ENCODE assay signal across 16 mouse cellular contexts in genomic region chr4:101135013-101135412, GRCm38 (mm10).
DNase-seq lines count a peak whose midpoint lies in the region; ATAC-seq and TF ChIP-seq lines count a peak whose summit lies in the region.
"Had no signal": no experiment of that assay in that cellular context is flagged by ENCODE, and none has a peak within 500 bp of the region (broad histone marks: within the 10 kb centered on the region; RNA-seq: fewer than 3 reads in every experiment).

No protein-coding gene starts in this region.

- DNase-seq in forebrain, embryonic 10.5 days (ENCODE audit: extremely low spot score, low spot score), result no peak
- DNase-seq in hindbrain, postnatal 0 days (ENCODE audit: low spot score), result peak; percentile 20
- DNase-seq in neural tube, embryonic 10.5 days (ENCODE audit: extremely low spot score, low spot score), result no peak
- DNase-seq in layer of hippocampus, adult 2 months (ENCODE audit: low spot score in 2 of 2), result no peak
- DNase-seq: adrenal gland, postnatal 10 days; cerebellum, adult 18-20 months; cerebellum, adult 9-11 months; cerebellum, postnatal 36 days; gastrocnemius, postnatal 36 days; heart, adult 11 months; heart, postnatal 10 days had no signal

- WGBS in forebrain, embryonic 13.5 days, result 89% methylated on average over 8 of the region's 8 CpGs
- 92% methylated on average over 8 of the region's 8 CpGs for WGBS in forebrain, embryonic 10.5 days
- WGBS in hindbrain, postnatal 0 days, result 63% methylated on average over 8 of the region's 8 CpGs
- 82% methylated on average over 8 of the region's 8 CpGs for WGBS in hindbrain, embryonic 13.5 days
- 79% methylated on average over 8 of the region's 8 CpGs for WGBS in neural tube, embryonic 13.5 days

- ATAC-seq in forebrain, embryonic 13.5 days, result peak; percentile 43; the same call in 1 of the 2 replicates
- 0 out of 2 replicates have a peak, but pooled peaks have one; percentile 49 for ATAC-seq in hindbrain, postnatal 0 days
- ATAC-seq in hindbrain, embryonic 13.5 days (ENCODE audit: low FRiP score), result no peak
- ATAC-seq in neural tube, embryonic 13.5 days (ENCODE audit: low read depth), result 0 out of 2 replicates have a peak, but pooled peaks have one; percentile 27

- H3K9me3 ChIP-seq in forebrain, embryonic 13.5 days (replicated peaks), result no peaks in the 10 kb centered on the region
- no peaks in the 10 kb centered on the region for H3K9me3 ChIP-seq in forebrain, embryonic 10.5 days
- H3K9me3 ChIP-seq in hindbrain, postnatal 0 days (ENCODE audit: low read length), result no peaks in the 10 kb centered on the region
- no peaks in the 10 kb centered on the region for H3K9me3 ChIP-seq in hindbrain, embryonic 13.5 days
- H3K9me3 ChIP-seq in neural tube, embryonic 13.5 days, result no peaks in the 10 kb centered on the region
- H3K9me3 ChIP-seq: forebrain, embryonic 12.5 days; hindbrain, embryonic 15.5 days had no signal

- H3K4me2 ChIP-seq in forebrain, embryonic 13.5 days, result no peak overlapping the region
- H3K4me2 ChIP-seq in hindbrain, postnatal 0 days (ENCODE audit: low read depth, low read length), result no peak overlapping the region
- H3K4me2 ChIP-seq in hindbrain, embryonic 13.5 days, result no peak overlapping the region
- no peak overlapping the region for H3K4me2 ChIP-seq in neural tube, embryonic 13.5 days
- H3K4me2 ChIP-seq: forebrain, embryonic 12.5 days; hindbrain, embryonic 15.5 days had no signal

- no peak overlapping the region for H3K4me3 ChIP-seq in forebrain, embryonic 13.5 days
- H3K4me3 ChIP-seq in forebrain, embryonic 10.5 days, result no peak overlapping the region
- no peak overlapping the region for H3K4me3 ChIP-seq in hindbrain, postnatal 0 days (ENCODE audit: low read length)
- H3K4me3 ChIP-seq in hindbrain, embryonic 13.5 days, result no peak overlapping the region
- H3K4me3 ChIP-seq in neural tube, embryonic 13.5 days, result no peak overlapping the region
- no peak overlapping the region for H3K4me3 ChIP-seq in layer of hippocampus, adult 2 months
- H3K4me3 ChIP-seq: forebrain, embryonic 12.5 days; hindbrain, embryonic 15.5 days had no signal

- H3K27me3 ChIP-seq in forebrain, embryonic 13.5 days, result no peaks in the 10 kb centered on the region
- no peaks in the 10 kb centered on the region for H3K27me3 ChIP-seq in forebrain, embryonic 10.5 days (ENCODE audit: poor library complexity, severe bottlenecking)
- H3K27me3 ChIP-seq in hindbrain, postnatal 0 days (ENCODE audit: insufficient read depth, low read length), result no peaks in the 10 kb centered on the region
- H3K27me3 ChIP-seq in hindbrain, embryonic 13.5 days, result no peaks in the 10 kb centered on the region
- no peaks in the 10 kb centered on the region for H3K27me3 ChIP-seq in neural tube, embryonic 13.5 days
- H3K27me3 ChIP-seq: forebrain, embryonic 12.5 days; hindbrain, embryonic 15.5 days had no signal

- H3K4me1 ChIP-seq in forebrain, embryonic 13.5 days, result no peaks in the 10 kb centered on the region
- H3K4me1 ChIP-seq in forebrain, embryonic 10.5 days, result no peaks in the 10 kb centered on the region
- no peaks in the 10 kb centered on the region for H3K4me1 ChIP-seq in hindbrain, postnatal 0 days (ENCODE audit: insufficient read depth, low read length)
- peaks cover 3% of the 10 kb centered on the region; the same call in 1 of the 2 replicates for H3K4me1 ChIP-seq in hindbrain, embryonic 13.5 days (replicated peaks)
- H3K4me1 ChIP-seq in neural tube, embryonic 13.5 days (replicated peaks), result 0 out of 2 replicates have a peak, but pooled peaks cover 4% of the 10 kb centered on the region
- H3K4me1 ChIP-seq: forebrain, embryonic 12.5 days; hindbrain, embryonic 15.5 days had no signal

- no peaks in the 10 kb centered on the region for H3K36me3 ChIP-seq in forebrain, embryonic 13.5 days (ENCODE audit: poor library complexity, severe bottlenecking)
- peaks cover 35% of the 10 kb centered on the region for H3K36me3 ChIP-seq in forebrain, embryonic 10.5 days (replicated peaks)
- no peaks in the 10 kb centered on the region for H3K36me3 ChIP-seq in hindbrain, postnatal 0 days (ENCODE audit: insufficient read depth, low read length)
- peaks cover 5% of the 10 kb centered on the region; the same call in 1 of the 2 replicates for H3K36me3 ChIP-seq in hindbrain, embryonic 13.5 days
- H3K36me3 ChIP-seq in neural tube, embryonic 13.5 days, result no peaks in the 10 kb centered on the region
- H3K36me3 ChIP-seq: forebrain, embryonic 12.5 days; hindbrain, embryonic 15.5 days had no signal

- TF ChIP-seq CTCF in hindbrain, postnatal 0 days (IDR thresholded peaks at IDR 0.05; ENCODE audit: low read depth), result no peak
- TF ChIP-seq CTCF in layer of hippocampus, adult 2 months (conservative IDR thresholded peaks at IDR 0.05), result no peak

- no peak overlapping the region for H3K27ac ChIP-seq in forebrain, embryonic 13.5 days
- no peak overlapping the region for H3K27ac ChIP-seq in forebrain, embryonic 10.5 days
- H3K27ac ChIP-seq in hindbrain, postnatal 0 days, result no peak overlapping the region
- H3K27ac ChIP-seq in hindbrain, embryonic 13.5 days, result no peak overlapping the region
- no peak overlapping the region for H3K27ac ChIP-seq in neural tube, embryonic 13.5 days (replicated peaks)
- H3K27ac ChIP-seq in layer of hippocampus, adult 2 months, result no peak overlapping the region
- H3K27ac ChIP-seq: forebrain, embryonic 12.5 days; hindbrain, embryonic 15.5 days had no signal

- H3K9ac ChIP-seq in forebrain, embryonic 13.5 days, result no peak overlapping the region
- H3K9ac ChIP-seq in hindbrain, postnatal 0 days (replicated peaks; ENCODE audit: low read length), result no peak overlapping the region
- H3K9ac ChIP-seq in hindbrain, embryonic 13.5 days, result no peak overlapping the region
- no peak overlapping the region for H3K9ac ChIP-seq in neural tube, embryonic 13.5 days
- H3K9ac ChIP-seq: forebrain, embryonic 12.5 days; hindbrain, embryonic 15.5 days had no signal
